ENCODE assay signal across 8 mouse cellular contexts in genomic region chr10:81376561-81377361, GRCm38 (mm10). TPM values are rescaled to one million over a fixed set of nuclear protein-coding genes. Genes with fewer than 3 reads are reported as not detected.
A peak's percentile ranks its signal among the peaks of the same experiment; 100 is the strongest.
DNase-seq lines count a peak whose midpoint lies in the region; ATAC-seq and TF ChIP-seq lines count a peak whose summit lies in the region.

No protein-coding gene starts in this region.

- no peaks in the 10 kb centered on the region for H3K9me3 ChIP-seq in lung, postnatal 0 days (ENCODE audit: low read length)
- H3K9me3 ChIP-seq in neural tube, embryonic 12.5 days, result no peaks in the 10 kb centered on the region

- H3K27me3 ChIP-seq in lung, postnatal 0 days (replicated peaks; ENCODE audit: insufficient read depth, low read length), result no peaks in the 10 kb centered on the region
- H3K27me3 ChIP-seq in neural tube, embryonic 12.5 days (replicated peaks), result 0 out of 2 replicates have a peak, but pooled peaks cover 3% of the 10 kb centered on the region

- 0 out of 2 replicates have a peak, but pooled peaks have one; percentile 18 for TF ChIP-seq CTCF in lung, postnatal 0 days (IDR thresholded peaks at IDR 0.05)

- WGBS in lung, postnatal 0 days, result 25% methylated on average over 6 of the region's 6 CpGs
- 42% methylated on average over 6 of the region's 6 CpGs for WGBS in neural tube, embryonic 12.5 days

- DNase-seq in lung, postnatal 0 days (ENCODE audit: low spot score), result no peak
- no peak for DNase-seq in lung, postnatal 25 days (ENCODE audit: low spot score)
- peak; percentile 73 for DNase-seq in c-Kit-positive CD71-positive TER-119-positive erythroid progenitor cells, embryonic 14.5 days (ENCODE audit: low spot score)
- peak; percentile 57 for DNase-seq in induced T-regulatory cell, adult 2 months (ENCODE audit: low read depth)
- DNase-seq in adrenal gland, adult 2 months, result no peak
- no peak for DNase-seq in gastrocnemius, postnatal 10 days
- no peak for DNase-seq in lung, postnatal 10 days

- peak overlapping the region; percentile 88; the same call in 1 of the 2 replicates for H3K9ac ChIP-seq in lung, postnatal 0 days (replicated peaks; ENCODE audit: low read depth)
- H3K9ac ChIP-seq in neural tube, embryonic 12.5 days, result peak overlapping the region; percentile 92

- ATAC-seq in lung, postnatal 0 days, result no peak
- no peak for ATAC-seq in neural tube, embryonic 12.5 days (ENCODE audit: low FRiP score, low read depth)

- peaks cover 15% of the 10 kb centered on the region; the same call in 1 of the 2 replicates for H3K4me1 ChIP-seq in lung, postnatal 0 days (ENCODE audit: insufficient read depth, low read depth, low read length)
- H3K4me1 ChIP-seq in neural tube, embryonic 12.5 days, result peaks cover 20% of the 10 kb centered on the region

- no peaks in the 10 kb centered on the region for H3K36me3 ChIP-seq in lung, postnatal 0 days (ENCODE audit: insufficient read depth, low read length)
- H3K36me3 ChIP-seq in neural tube, embryonic 12.5 days, result peaks cover 32% of the 10 kb centered on the region

- 0 out of 2 replicates have a peak overlapping the region, but pooled peaks have one; percentile 83 for H3K4me2 ChIP-seq in lung, postnatal 0 days (replicated peaks; ENCODE audit: low read depth, low read length)
- peak overlapping the region; percentile 84 for H3K4me2 ChIP-seq in neural tube, embryonic 12.5 days (replicated peaks)

- no peak for TF ChIP-seq EP300 in lung, postnatal 0 days (IDR thresholded peaks at IDR 0.05)

- H3K27ac ChIP-seq in lung, postnatal 0 days (ENCODE audit: low read length), result no peak overlapping the region; the same call in 1 of the 2 replicates
- H3K27ac ChIP-seq in neural tube, embryonic 12.5 days, result no peak overlapping the region

- no peak overlapping the region for H3K4me3 ChIP-seq in lung, postnatal 0 days (ENCODE audit: low read depth, low read length)
- peak overlapping the region; percentile 85 for H3K4me3 ChIP-seq in neural tube, embryonic 12.5 days

RNA-seq across cellular contexts. Expression of gene Fzr1, which starts 1.6 kb away (rescaled TPM):
- 39.5 and 39.7 TPM in 2 replicates for polyA plus RNA-seq in lung, postnatal 0 days (2015; fragmentation: Nextera tagmentation; extraction: Ambion mirVana)
- 136 and 138 TPM in 2 replicates for polyA plus RNA-seq in neural tube, embryonic 12.5 days (2016; fragmentation: Nextera tagmentation; extraction: Ambion mirVana)
- 10 to 100 TPM; 40.7 to 45.0 TPM for total RNA-seq in adrenal gland, adult 2 months (2021)
- polyA plus RNA-seq in adrenal gland, adult 2 months (2012; rRNA removed), result 95.6 and 103 TPM in 2 replicates
- total RNA-seq in gastrocnemius, postnatal 10 days (2021), result 10 to 100 TPM; 17.6 to 24.1 TPM

RNA-seq across cellular contexts. Expression of gene Dohh, which starts 7.5 kb away (rescaled TPM):
- polyA plus RNA-seq in lung, postnatal 0 days (2015; fragmentation: Nextera tagmentation; extraction: Ambion mirVana), result 49.4 and 55.2 TPM in 2 replicates
- polyA plus RNA-seq in neural tube, embryonic 12.5 days (2016; fragmentation: Nextera tagmentation; extraction: Ambion mirVana), result 75.6 and 77.9 TPM in 2 replicates
- 10 to 100 TPM; 39.6 to 54.3 TPM for total RNA-seq in adrenal gland, adult 2 months (2021)
- 125 and 132 TPM in 2 replicates for polyA plus RNA-seq in adrenal gland, adult 2 months (2012; rRNA removed)
- total RNA-seq in gastrocnemius, postnatal 10 days (2021), result 10 to 100 TPM; 40.3 to 46.7 TPM

RNA-seq across cellular contexts. Expression of gene Gm48551, which starts 7.5 kb away (rescaled TPM):
- 2.4 and 3.0 TPM in 2 replicates for polyA plus RNA-seq in lung, postnatal 0 days (2015; fragmentation: Nextera tagmentation; extraction: Ambion mirVana)
- 5.0 and 5.3 TPM in 2 replicates for polyA plus RNA-seq in neural tube, embryonic 12.5 days (2016; fragmentation: Nextera tagmentation; extraction: Ambion mirVana)
- total RNA-seq in adrenal gland, adult 2 months (2021), result 1 to 10 TPM; 1.8 to 2.5 TPM
- 2.9 and 6.7 TPM in 2 replicates for polyA plus RNA-seq in adrenal gland, adult 2 months (2012; rRNA removed)
- under 1 TPM; 0.40 to 0.45 TPM for total RNA-seq in gastrocnemius, postnatal 10 days (2021)

RNA-seq across cellular contexts. Expression of gene 4930404N11Rik, which starts 11.1 kb away (rescaled TPM):
- polyA plus RNA-seq in lung, postnatal 0 days (2015; fragmentation: Nextera tagmentation; extraction: Ambion mirVana), result 5.4 and 6.6 TPM in 2 replicates
- 0.80 and 1.1 TPM in 2 replicates for polyA plus RNA-seq in neural tube, embryonic 12.5 days (2016; fragmentation: Nextera tagmentation; extraction: Ambion mirVana)
- total RNA-seq in adrenal gland, adult 2 months (2021), result 1 to 10 TPM; 1.2 to 3.6 TPM
- polyA plus RNA-seq in adrenal gland, adult 2 months (2012; rRNA removed), result 9.7 and 12.4 TPM in 2 replicates
- total RNA-seq in gastrocnemius, postnatal 10 days (2021), result 1 to 10 TPM in 1 of 2 experiments, under 1 TPM in 1; 0.85 to 1.4 TPM

RNA-seq across cellular contexts. Expression of gene Gm48552, which starts 12.0 kb away (rescaled TPM):
- polyA plus RNA-seq in lung, postnatal 0 days (2015; fragmentation: Nextera tagmentation; extraction: Ambion mirVana), result 0.20 and 0.63 TPM in 2 replicates
- 2.3 and 2.5 TPM in 2 replicates for polyA plus RNA-seq in neural tube, embryonic 12.5 days (2016; fragmentation: Nextera tagmentation; extraction: Ambion mirVana)
- total RNA-seq in adrenal gland, adult 2 months (2021), result 1 to 10 TPM in 1 of 2 experiments, not detected in 1; 1.4 TPM
- polyA plus RNA-seq in adrenal gland, adult 2 months (2012; rRNA removed), result 2.5 and 4.4 TPM in 2 replicates
- total RNA-seq in gastrocnemius, postnatal 10 days (2021), result 1 to 10 TPM in 1 of 2 experiments, under 1 TPM in 1; 0.33 to 2.0 TPM

Comparison
In these comparisons a context has a peak if more than half of its experiments do, and no peak if none do; other contexts are left out.
1. DNase-seq: peak in c-Kit-positive CD71-positive TER-119-positive erythroid progenitor cells, embryonic 14.5 days (single experiment) and induced T-regulatory cell, adult 2 months (single experiment); none in lung, postnatal 0 days (single experiment), lung, postnatal 25 days (single experiment), adrenal gland, adult 2 months (single experiment), gastrocnemius, postnatal 10 days (single experiment) and lung, postnatal 10 days (single experiment).